Mouse (Mus musculus) naive thymus-derived CD4-positive, alpha-beta T cell, adult 2 months (primary cell): ENCODE data around the gene Stard10.
A peak's percentile ranks its signal among the peaks of the same experiment; 100 is the strongest.

Experiments used
- DNase-seq: peaks from one replicate; pipeline ENCODE4 v3.0.0-alpha.2; 2011; ENCODE audit warnings: low read depth

Gene Stard10

DNA sequence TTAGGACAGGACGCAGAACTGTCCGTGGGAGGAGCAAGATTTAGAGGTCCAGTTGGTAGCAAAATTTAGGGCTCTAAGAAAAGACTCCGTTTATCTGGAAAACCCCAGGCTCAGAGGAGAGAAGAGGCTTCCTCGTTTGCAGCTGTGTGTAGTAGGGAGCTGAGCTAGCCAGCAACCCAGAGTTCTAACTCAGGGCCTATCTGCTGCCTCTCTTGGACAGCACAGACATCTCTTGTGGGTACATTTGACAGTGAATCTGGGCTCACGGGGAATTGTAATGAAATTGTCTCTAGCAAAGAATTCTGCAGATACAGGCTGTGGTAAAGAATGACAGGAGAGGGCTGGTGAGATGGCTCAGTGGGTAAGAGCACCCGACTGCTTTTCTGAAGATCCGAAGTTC lies 14.2 kb upstream of the Stard10 start:
- no peak for DNase-seq

DNA sequence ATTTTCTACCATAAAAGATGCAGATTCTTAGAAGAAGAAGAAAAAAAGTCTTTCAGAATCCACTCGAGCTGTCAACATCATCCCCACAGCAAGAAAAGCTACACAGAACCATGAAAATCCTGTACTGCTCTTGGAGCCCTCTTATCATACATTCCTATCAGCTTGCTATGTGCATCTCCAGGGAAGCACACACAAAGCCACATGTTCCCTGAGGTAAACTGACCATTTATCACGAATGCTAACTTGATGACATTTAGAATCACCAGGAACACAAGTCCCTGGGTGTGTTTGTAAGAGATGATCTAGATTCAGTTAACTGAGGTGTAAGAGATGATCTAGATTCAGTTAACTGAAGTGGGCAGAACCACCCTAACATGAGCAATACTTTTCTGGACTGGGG lies 10.0 kb upstream of the Stard10 start:
- no peak for DNase-seq

DNA sequence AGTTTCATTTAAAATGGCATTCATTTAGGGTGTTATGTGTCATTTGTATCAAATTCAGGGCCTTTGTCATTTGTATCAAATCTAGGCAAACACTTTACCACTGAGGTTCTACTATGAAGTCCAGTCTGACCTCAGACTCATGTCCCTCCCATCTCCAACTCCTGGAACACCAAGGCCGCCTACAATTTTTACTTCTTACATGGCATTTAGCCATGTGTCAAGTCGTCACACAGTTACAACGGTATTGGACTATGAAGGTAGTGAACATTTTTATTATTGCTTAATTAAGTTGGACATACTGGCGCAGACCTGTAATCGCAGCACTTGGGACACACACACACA lies 6.9 kb upstream of the Stard10 start:
- no peak for DNase-seq

DNA sequence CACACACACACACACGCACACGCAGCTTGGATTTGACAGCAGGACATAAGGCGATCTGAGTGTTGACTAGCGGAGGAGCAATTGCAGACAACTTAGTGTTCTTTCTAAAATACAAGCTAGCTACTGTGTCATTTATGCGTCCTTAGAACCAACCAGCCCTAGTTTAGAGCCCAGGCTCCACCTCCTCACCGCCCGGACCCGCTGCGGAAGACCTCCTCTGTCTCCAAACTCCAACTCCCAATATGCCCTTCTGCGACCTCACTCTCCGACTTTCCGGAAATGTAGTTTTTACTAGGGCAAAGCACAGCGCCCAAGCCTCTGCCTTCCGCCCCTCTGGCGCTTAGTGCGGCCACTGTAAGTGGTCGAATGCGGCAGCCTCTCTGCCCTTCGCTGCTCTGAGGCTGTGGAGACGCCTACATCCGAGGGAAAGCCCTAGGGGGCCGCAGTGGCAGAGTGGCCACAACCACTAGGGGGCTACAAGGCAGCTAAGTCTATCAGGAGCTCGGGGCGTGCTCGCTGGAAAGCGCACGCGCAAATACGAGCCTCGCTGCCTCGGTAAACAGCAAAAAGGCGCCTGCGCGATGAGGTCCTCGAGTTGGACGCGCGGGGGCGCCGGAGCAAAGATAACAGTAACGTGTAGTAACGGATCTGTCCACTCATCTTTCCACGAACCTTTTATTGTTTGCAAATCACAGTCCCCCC lies 6.4 kb upstream of the Stard10 start:
- peak; percentile 100 for DNase-seq

DNA sequence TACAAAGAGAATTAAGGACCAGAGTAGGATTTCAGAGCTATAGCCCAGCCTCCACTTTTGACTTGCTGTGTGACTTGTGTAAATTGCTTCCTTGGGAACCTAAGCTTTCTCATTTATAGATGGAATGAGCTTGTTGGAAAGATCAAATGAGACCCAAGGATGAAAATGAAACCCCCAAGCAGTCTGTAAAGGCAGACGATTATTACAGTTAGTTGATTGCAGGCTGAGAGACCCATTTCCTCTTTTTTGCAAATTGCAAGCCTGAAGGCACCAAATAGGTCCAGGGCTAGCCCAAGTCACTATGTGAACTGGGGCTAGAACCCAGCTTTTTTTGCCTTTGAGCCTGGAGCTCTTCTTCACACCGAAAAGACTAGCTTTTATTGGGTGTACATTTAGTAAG lies 5.8 kb upstream of the Stard10 start:
- no peak for DNase-seq

DNA sequence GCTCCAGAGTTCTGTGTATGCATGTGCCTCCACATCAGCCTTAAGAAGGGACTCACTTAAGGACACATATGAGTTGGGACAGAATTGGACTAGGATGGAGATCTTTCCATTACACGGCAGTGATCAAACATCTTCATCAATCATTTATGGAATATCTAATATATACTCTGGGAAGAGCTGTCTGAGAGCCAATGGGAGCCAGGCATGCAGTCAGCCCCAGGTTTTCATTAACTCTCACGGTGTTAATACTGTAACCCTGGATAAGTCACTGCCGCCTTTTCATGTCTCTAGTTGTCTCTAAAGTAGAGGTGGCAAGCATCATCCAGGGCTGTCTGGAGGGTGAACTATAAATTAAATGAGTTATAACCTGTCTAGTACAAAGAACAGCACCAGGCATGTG lies 3.9 kb upstream of the Stard10 start:
- no peak for DNase-seq

DNA sequence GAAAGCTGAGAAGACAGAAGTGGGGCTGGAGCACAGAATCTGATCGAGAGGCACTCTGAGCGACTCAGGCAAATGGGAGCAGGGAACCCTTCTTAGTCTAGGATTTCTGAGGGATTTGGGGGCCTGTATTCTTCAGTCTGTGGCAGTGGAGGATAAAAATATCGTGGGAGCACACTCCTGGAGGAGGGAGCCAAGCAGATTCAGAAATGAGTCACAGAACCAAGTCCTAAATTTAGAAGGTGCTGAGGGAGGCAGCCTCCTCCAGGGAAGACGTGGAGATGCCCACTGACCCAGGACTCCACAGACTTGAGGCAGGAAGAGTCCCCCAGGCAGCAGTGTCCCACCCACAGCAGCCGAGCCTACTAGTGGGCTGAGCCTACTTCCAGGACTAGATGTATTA lies 2.5 kb upstream of the Stard10 start:
- no peak for DNase-seq

DNA sequence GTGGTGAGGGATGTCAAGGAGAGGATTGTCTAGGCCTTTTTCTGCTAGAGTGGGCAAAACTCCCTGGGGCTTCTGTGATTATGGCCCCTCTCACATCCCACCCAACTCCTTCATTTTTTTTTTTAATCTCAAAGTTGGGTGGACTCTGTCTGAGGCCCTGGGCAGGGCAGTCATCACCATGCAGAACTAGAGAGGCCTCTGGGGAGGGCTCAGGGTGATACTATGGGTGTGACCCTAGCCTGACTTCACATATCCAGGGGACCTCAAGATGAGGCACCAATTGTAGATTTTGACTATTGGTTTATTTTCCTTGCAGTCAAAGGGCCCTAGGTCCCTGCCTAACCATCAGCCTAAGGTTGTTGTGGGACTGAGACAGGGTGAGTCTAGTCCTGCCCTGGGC lies 1.2 kb upstream of the Stard10 start:
- no peak for DNase-seq

DNA sequence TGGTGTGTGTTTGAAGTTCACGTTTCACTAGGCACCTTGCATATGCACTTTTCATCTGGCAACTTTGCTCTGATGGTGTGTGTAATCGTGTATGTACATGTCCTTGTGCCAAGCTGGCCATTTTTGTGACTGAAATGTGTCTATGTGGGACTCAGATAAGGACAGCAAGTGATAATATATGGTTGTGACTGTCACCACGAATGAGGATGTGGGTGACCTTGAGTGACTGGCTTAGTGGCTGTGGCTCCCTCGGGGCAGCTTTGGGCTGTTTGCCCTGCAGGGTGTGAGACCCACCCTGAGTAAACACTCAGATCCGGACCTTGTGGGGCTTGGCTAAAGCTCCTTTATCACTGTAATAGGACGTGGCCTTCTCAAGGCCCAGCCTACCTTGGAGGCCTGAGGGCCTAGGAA lies 290 bp upstream of the Stard10 start:
- no peak for DNase-seq

DNA sequence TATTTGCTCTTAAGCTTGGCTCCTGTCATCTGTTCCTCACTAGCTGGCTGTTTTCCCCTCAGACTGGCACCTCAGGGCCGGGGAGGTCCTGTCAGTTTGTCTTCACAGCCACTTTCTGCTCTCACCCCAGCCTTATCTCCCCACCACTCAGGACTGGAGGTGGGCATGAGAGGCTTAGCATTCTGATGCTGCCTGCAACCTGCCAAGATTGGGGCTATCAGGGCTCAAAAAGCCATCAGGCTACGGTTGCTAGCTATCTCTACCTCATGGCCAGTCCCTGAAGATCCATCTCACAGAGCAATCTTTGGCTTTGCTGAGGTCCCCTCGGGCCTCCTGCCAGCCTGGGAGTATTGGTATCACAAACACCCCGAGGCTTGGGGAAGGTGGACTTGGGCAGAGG lies 2.0 kb downstream of the Stard10 start:
- DNase-seq, result no peak

DNA sequence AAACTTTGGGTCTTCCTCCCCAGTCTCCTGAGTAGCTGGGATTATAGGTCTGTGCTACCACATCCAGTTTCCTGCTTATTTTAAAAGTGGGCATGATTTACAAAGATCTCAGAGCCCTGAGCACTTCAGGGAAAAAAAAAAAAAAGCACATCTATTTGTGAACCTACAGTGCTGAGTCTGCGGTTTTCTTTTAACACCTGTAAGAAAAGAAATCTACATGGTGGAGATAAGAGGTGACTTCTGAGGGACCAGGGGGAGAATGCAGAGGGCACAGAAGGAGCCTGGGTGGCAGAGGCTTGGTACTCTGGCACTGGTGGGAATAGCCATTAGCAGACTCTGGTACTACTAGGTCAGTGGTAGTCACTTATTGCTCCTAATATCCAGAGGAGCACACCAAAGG lies 2.9 kb downstream of the Stard10 start:
- DNase-seq, result no peak

DNA sequence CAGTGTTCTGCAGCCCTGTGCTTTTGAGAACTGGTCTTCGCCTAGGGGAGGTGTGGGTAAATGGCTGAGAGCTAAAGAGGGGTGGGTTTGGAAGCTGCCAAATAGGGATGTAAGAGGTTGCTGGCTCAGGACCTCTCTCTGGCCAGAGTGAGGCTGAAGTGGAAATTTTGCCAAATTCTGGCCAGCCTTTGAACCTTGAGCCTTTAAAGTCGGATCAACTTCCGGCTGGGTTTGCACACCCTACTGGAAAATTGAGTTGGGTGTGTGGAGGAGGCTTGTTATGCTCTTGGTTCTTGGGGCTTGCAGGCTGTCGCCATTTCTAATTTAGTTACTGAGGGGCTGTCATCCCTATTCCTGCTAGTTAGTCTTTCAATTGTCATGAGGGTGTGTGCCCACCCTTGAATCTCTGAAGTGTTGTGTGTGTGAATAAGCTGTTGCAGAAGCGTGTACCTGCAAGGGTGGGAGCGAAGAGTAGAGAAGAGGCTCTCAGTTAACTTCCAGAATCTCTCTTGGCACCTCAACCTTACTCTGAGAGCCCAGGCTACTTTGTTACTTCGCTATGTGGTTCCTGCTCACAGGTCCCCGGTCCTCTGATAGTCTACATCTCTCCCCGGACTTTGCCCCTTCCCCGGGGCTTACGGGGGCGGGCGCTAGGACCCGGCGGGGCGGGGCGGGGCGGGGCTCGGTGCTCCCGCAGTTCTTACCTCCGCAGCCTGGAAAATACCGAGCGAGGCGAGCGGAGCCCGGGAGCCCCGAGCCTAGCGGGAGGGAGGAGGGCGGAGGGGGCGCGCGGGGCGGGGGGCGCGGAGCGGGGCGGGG lies 3.7 kb downstream of the Stard10 start:
- peak; percentile 61 for DNase-seq

DNA sequence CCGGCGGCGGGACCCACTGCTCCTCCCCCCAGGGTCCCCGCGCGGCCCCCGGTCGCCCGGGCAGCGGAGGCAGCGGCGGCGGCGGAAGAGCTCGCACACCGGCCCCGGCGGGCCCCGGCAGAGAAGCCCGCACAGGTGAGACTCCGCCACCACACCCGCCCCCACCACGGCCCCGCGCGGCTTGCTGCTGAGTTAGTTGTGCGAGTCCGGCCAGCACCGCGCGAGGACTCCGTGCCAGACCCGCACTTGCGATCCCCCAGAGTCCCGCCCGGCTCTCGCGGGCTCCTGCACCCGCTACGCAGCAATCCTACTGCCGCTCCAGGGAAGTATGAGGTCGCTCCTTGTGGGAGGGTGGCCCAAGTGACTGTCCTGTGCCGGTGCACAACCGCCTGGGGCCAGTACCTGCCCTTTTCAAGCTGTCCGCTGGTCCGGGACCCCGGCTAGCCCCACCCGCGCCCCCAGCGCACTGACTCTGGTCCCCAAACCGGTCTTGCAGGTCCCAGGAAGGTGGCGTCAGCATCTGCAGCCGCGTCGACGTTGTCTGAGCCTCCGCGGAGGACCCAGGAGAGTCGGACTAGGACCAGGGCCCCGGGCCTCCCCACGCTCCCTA lies 4.4 kb downstream of the Stard10 start:
- DNase-seq, result no peak

DNA sequence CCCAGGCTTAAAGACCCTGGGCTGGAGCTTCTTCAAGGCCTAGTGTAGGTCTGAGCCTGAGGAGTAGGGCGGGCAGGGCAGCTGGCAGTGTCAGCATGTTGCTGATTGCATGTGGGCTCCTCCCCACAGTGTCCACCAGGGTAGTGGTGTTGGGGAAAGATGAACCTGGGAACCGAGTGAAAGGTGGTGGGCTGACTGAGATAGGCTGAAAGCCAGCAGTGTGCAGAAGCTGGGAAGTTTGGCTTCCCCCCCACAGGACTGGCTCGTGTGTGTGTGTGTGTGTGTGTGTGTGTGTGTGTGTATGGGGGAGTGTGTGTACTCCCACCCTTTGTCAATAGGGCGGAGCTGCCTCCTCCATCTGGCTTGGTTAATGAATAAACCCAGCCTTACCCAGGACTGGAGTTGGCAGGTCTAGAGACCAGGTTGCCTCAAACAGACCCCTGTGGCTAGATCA lies 6.3 kb downstream of the Stard10 start:
- no peak for DNase-seq

DNA sequence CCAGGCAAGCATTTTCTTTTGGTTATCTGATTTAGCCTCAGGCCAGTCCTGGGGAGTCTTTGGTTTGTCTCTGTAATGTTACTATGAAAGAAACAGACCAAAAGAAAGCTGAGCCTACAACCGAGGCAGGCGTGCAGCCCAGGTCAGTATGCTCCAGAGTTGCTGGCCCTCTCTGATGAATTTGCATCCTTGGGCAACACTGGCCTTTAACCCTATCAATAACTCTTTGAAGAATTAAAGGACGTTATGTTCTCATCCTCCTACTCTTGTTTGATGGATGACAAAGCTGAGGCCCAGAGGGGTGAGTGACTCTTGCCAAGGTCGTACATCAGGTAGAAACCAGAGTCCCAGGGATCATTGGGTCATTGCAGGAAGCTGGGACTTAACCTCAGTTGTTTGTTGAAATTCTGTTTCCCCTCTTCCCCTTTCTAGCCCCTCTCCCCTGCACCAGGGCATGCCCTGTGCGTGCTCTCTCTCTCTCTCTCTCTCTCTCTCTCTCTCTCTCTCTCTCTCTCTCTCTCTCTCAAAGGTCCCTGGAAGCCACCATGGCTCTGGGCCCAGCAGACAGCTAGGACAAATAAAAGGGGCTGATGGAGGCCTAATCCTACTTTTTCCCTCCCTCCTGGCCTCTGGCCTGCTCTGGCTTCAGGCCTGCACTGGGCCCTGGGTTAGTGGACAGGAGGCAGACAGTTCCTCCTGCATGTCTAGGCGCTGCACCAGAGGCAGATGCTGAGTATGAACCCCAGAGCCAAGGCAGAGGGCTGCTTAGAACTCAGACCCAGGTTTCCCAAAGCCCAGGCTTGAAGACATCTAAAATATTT lies 7.5 kb downstream of the Stard10 start:
- DNase-seq, result no peak

DNA sequence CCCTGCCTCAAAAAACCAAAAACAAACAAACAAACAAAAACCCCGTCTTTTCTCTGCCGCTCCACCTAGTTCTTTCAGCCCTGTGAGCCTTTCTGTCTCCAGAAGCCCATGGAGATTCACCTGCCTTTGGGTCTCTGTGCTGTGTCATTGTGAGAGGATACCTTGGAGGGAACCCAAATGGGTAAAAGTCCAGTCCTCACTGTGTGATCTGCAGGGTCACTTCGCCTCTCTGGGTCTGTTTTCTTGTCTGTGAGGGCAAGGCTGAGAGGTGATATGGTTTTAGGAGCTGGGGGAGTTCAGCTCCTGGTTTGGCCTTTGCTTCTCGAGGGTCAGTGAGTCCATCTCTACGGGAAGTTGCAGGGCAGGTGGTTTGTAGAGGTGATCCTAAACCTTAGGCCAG lies 9.1 kb downstream of the Stard10 start:
- DNase-seq, result no peak

DNA sequence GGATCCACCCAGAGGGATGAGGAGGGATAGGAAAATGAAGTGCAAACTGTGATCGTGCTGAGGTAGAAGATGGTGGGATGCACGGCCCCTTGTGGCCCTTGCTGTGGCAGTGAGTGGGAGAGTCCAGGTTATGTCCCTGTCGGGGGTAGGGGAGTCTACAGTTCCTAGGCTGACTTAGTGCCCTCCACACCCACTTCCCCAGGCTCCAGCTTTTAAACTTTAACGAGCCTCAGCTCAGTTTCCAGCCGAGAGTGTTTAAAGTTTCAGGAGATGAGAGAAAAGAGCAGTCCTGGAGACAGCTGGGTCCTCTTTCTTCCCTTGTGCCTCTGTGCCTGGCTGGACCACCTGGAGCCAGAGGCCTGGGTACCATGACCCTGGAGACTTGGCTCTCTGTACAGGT lies 10.4 kb downstream of the Stard10 start:
- DNase-seq, result no peak

DNA sequence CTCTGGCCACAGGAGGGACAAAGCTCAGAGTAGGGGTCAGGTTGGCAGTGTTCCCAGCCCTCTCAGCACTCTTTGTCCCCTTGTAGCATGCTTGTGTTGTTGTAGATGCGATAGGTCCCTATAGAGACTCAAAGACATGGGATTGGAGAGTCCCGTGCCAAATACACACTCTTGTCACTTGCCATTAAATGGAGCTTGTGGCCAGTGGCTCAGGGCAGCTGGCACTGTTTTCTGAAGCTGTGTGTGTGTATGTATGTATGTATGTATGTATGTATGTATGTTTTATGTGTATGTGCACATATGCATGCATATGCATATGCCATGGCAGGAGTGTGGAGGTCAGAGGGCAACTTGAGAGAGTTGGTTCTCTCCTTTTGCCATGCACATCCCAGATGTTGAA lies 10.9 kb downstream of the Stard10 start:
- DNase-seq, result no peak

DNA sequence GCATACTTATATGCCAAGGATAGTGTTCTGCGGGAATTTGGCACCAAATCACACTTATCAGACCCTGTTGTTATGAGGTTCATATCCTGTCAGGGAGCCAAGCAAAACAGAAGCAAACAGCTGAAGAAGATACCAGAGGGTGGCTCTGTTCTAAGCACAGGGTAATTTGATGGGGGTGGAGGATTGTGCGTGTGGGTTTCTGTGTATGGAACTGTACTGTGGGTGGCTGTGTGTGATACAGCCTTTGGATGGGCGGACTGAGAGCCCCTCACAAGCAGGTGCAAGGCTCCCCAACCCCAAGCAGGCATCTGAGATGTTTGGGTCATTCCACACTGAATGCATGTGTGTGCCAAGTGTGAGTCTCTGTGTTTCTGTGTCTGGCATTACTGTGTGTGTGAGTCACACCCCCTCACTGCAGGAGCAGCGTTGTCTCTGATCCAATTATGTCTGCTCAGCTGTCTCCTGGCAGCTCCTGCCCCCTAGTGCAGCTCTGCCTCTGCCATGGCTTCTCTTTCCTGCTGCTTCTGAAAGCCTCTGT lies 11.8 kb downstream of the Stard10 start:
- DNase-seq, result no peak

DNA sequence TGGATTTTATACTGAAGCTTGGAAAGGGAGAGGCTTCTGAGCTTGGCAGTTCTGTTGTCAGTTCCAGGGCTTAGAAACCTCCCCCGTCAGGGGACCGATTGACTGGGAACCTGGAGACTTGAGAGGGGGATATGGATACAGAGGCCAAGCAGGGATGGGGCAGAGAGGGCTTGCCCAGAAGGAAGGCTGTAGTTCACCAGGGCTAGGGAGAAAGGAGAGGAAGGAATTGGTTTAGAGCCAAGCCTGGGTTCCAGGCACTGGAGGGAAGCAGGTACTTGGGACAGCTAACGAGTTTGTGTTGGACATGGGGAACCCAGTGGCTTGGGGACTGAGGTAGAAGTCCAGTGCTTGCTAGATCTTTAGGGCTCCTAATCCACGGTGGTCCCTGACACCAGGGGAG lies 12.7 kb downstream of the Stard10 start:
- no peak for DNase-seq

DNA sequence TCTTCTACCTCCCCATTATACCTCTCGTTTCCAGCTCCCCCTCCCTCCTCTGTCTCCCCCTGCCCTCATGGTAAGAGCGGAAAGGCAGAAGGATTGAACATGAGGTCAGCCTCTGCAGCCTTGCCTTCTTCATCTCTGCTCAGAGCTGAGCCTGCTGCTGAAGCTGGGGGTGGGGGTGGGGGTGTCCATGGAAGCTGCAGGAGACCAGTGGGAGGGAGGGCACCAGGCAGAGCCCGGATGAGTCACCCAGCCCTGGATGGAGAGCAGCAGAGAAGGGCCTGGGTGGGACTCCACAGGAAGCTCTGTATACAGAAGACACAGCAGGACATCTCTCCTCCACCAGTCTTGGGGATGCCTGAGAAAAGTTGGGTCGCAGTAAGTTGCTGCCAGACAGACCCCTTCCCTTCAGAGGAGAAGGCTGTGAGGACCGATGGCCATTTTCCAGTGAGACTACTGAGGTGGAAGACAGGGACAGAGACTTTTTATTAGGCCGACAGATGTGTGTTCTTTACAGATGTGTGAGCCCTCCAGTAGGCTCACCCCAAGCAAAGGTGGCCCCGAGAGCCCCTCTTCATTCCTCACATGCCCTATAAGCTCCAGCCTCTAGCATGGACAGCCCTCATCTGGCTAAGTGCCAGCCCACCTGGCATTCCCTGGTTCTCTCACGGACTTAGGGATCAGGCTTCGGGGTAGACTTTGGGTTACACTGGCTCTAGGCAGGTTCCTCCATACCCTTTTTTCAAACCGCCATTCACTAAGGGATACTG lies 13.4 kb downstream of the Stard10 start:
- no peak for DNase-seq

DNA sequence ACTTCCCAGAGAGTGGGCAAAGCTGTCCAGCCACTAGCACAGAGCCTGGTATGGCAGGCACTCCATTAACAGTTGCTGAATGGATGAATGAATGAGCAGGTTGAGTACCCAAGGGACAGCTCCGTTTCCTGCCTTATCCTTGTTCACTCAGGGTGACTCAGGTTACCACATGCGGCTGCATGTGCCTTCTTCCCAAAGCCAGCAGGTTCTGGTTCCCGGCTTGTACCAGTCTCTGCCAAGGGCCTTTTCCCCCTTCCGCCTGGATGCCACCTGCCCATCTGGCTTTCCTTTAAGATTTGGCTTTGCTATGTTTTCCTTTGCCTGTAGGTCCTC lies 13.9 kb downstream of the Stard10 start:
- no peak for DNase-seq
